Mouse (Mus musculus) hindbrain, embryonic 13.5 days (tissue): ENCODE results near the gene Abcg8. TPM values are rescaled to one million over a fixed set of nuclear protein-coding genes. Genes with fewer than 3 reads are reported as not detected.

Source experiments
- ATAC-seq: fragments of 200-750 bp; cut with Nextera tagmentation; 2 replicates; pipeline ENCODE4 v1.8.0; 2017; ENCODE audit warnings: moderate TSS enrichment; ENCODE audit not compliant: low FRiP score
- H3K27ac ChIP-seq: fragments of 300-500 bp; sonication (generic); 2 replicates; pipeline ENCODE4 v1.5.1; 2015; ENCODE audit warnings: inconsistent platforms, mild to moderate bottlenecking, moderate library complexity
- H3K27me3 ChIP-seq: fragments of 300-500 bp; sonication (generic); 2 replicates; pipeline ENCODE4 v1.6.1; 2015; ENCODE audit warnings: mild to moderate bottlenecking, inconsistent platforms
- H3K36me3 ChIP-seq: fragments of 300-500 bp; sonication (generic); 2 replicates; pipeline ENCODE4 v1.6.1; 2015; ENCODE audit warnings: mild to moderate bottlenecking, inconsistent platforms
- H3K4me1 ChIP-seq: fragments of 300-500 bp; sonication (generic); replicated peaks from 2 replicates; pipeline ENCODE4 v1.6.1; 2015; ENCODE audit warnings: inconsistent platforms
- H3K4me2 ChIP-seq: fragments of 300-500 bp; sonication (generic); 2 replicates; pipeline ENCODE4 v1.6.1; 2015; ENCODE audit warnings: inconsistent platforms, mild to moderate bottlenecking, moderate library complexity
- H3K4me3 ChIP-seq: fragments of 300-500 bp; sonication (generic); 2 replicates; pipeline ENCODE4 v1.5.1; 2015; ENCODE audit warnings: mild to moderate bottlenecking, inconsistent platforms
- H3K9ac ChIP-seq: fragments of 300-500 bp; sonication (generic); 2 replicates; pipeline ENCODE4 v1.6.1; 2015; ENCODE audit warnings: mild to moderate bottlenecking, inconsistent platforms
- H3K9me3 ChIP-seq: fragments of 300-500 bp; sonication (generic); 2 replicates; pipeline ENCODE4 v1.6.1; 2016; ENCODE audit warnings: inconsistent platforms
- WGBS: fragments of 180-500 bp; shearing (Covaris S2); methylation state at CpG from one replicate; pipeline ENCODE4 v1.1.7; 2015; 5-methylcytosine and 5-hydroxymethylcytosine counted together
- polyA plus RNA-seq: library from polyadenylated mRNA; unstranded; fragments of >200 nt; fragmentation: Nextera tagmentation; extraction: Ambion mirVana; gene quantifications from 2 replicates; pipeline ENCODE4 v1.2.1, GENCODE M21; 2015

Abcg8 gene
- polyA plus RNA-seq, 1 experiment from 2014 or later: 0.19 TPM

- WGBS: 91% methylated on average over 3 of the region's 3 CpGs
- Histone ChIP-seq H3K4me3 (no peak overlapping the region), H3K27ac (no peak overlapping the region), H3K9ac (no peak overlapping the region), H3K36me3 (peaks cover 22% of the 10 kb centered on the region), H3K27me3 (peaks cover 19% of the 10 kb centered on the region), H3K4me1 (peaks cover 16% of the 10 kb centered on the region), H3K9me3 (no peaks in the 10 kb centered on the region), H3K4me2 (no peak overlapping the region)
- no peak for ATAC-seq
Observed at GRCm38 (mm10) chr17:84719105-84719504, 43.0 kb downstream of the Abcg8 start.

GRCm38 (mm10) chr17:84724028-84724427 is 47.9 kb downstream of the Abcg8 start:
- no peak for ATAC-seq
- H3K36me3 ChIP-seq: peaks cover 38% of the 10 kb centered on the region
- no peaks in the 10 kb centered on the region for H3K9me3 ChIP-seq
- no peak overlapping the region for H3K27ac ChIP-seq
- no peak overlapping the region for H3K4me3 ChIP-seq
- H3K9ac ChIP-seq: no peak overlapping the region
- no peaks in the 10 kb centered on the region for H3K4me1 ChIP-seq
- H3K4me2 ChIP-seq: no peak overlapping the region
- 54% methylated on average over 9 of the region's 9 CpGs for WGBS
- H3K27me3 ChIP-seq: 0 out of 2 replicates have a peak, but pooled peaks cover 2% of the 10 kb centered on the region

- H3K27ac ChIP-seq: no peak overlapping the region
- no peak for ATAC-seq
- no peak overlapping the region for H3K9ac ChIP-seq
- H3K4me2 ChIP-seq: no peak overlapping the region
- WGBS: 98% methylated on average over 3 of the region's 3 CpGs
- no peak overlapping the region for H3K4me3 ChIP-seq
- H3K4me1 ChIP-seq: no peaks in the 10 kb centered on the region
- 0 out of 2 replicates have a peak, but pooled peaks cover 2% of the 10 kb centered on the region for H3K27me3 ChIP-seq
- H3K9me3 ChIP-seq: no peaks in the 10 kb centered on the region
- H3K36me3 ChIP-seq: peaks cover 47% of the 10 kb centered on the region
Observed at GRCm38 (mm10) chr17:84725163-84725562, 49.1 kb downstream of the Abcg8 start.

GRCm38 (mm10) chr17:84728201-84728911 is 52.3 kb downstream of the Abcg8 start:
- no peak overlapping the region for H3K4me2 ChIP-seq
- H3K4me3 ChIP-seq: no peak overlapping the region
- ATAC-seq: no peak
- peaks cover 44% of the 10 kb centered on the region for H3K36me3 ChIP-seq
- H3K9me3 ChIP-seq: no peaks in the 10 kb centered on the region
- H3K27me3 ChIP-seq: no peaks in the 10 kb centered on the region
- 76% methylated on average over 1 of the region's 1 CpGs for WGBS
- no peaks in the 10 kb centered on the region for H3K4me1 ChIP-seq
- H3K9ac ChIP-seq: no peak overlapping the region
- no peak overlapping the region for H3K27ac ChIP-seq

- Histone ChIP-seq H3K27me3 (no peaks in the 10 kb centered on the region), H3K36me3 (peaks cover 39% of the 10 kb centered on the region), H3K4me2 (no peak overlapping the region), H3K9ac (no peak overlapping the region), H3K27ac (no peak overlapping the region), H3K9me3 (no peaks in the 10 kb centered on the region), H3K4me1 (no peaks in the 10 kb centered on the region), H3K4me3 (no peak overlapping the region)
- 96% methylated on average over 5 of the region's 5 CpGs for WGBS
- no peak for ATAC-seq
Observed at GRCm38 (mm10) chr17:84729140-84729539, 53.0 kb downstream of the Abcg8 start.

GRCm38 (mm10) chr17:84731361-84731760 is 55.3 kb downstream of the Abcg8 start:
- 92% methylated on average over 12 of the region's 12 CpGs for WGBS
- ATAC-seq: no peak

GRCm38 (mm10) chr17:84732612-84733011 is 56.5 kb downstream of the Abcg8 start:
- Histone ChIP-seq H3K9ac (no peak overlapping the region), H3K4me3 (no peak overlapping the region), H3K27me3 (no peaks in the 10 kb centered on the region), H3K4me2 (no peak overlapping the region), H3K27ac (no peak overlapping the region), H3K9me3 (no peaks in the 10 kb centered on the region), H3K36me3 (peaks cover 24% of the 10 kb centered on the region), H3K4me1 (no peaks in the 10 kb centered on the region)
- WGBS: 92% methylated on average over 8 of the region's 8 CpGs
- no peak for ATAC-seq

More at GRCm38 (mm10) chr17:84731361-84731760, 55.3 kb downstream of the Abcg8 start:
- Histone ChIP-seq H3K9me3 (no peaks in the 10 kb centered on the region), H3K27ac (no peak overlapping the region), H3K27me3 (no peaks in the 10 kb centered on the region), H3K4me2 (no peak overlapping the region), H3K4me3 (no peak overlapping the region), H3K4me1 (no peaks in the 10 kb centered on the region), H3K36me3 (peaks cover 24% of the 10 kb centered on the region), H3K9ac (no peak overlapping the region)

GRCm38 (mm10) chr17:84736719-84737118 is 60.6 kb downstream of the Abcg8 start:
- no peaks in the 10 kb centered on the region; the same call in 1 of the 2 replicates for H3K4me1 ChIP-seq
- no peak overlapping the region for H3K4me3 ChIP-seq
- no peak for ATAC-seq
- no peaks in the 10 kb centered on the region for H3K27me3 ChIP-seq
- H3K36me3 ChIP-seq: peaks cover 12% of the 10 kb centered on the region; the same call in 1 of the 2 replicates
- H3K27ac ChIP-seq: no peak overlapping the region
- WGBS: 71% methylated on average over 9 of the region's 9 CpGs
- H3K9me3 ChIP-seq: no peaks in the 10 kb centered on the region
- no peak overlapping the region for H3K4me2 ChIP-seq
- no peak overlapping the region for H3K9ac ChIP-seq

- no peak overlapping the region for H3K4me2 ChIP-seq
- no peak overlapping the region for H3K4me3 ChIP-seq
- H3K27me3 ChIP-seq: no peaks in the 10 kb centered on the region
- no peak overlapping the region for H3K27ac ChIP-seq
- no peaks in the 10 kb centered on the region for H3K9me3 ChIP-seq
- peaks cover 3% of the 10 kb centered on the region; the same call in 1 of the 2 replicates for H3K4me1 ChIP-seq
- no peak for ATAC-seq
- peaks cover 12% of the 10 kb centered on the region; the same call in 1 of the 2 replicates for H3K36me3 ChIP-seq
- 85% methylated on average over 9 of the region's 9 CpGs for WGBS
- no peak overlapping the region for H3K9ac ChIP-seq
Observed at GRCm38 (mm10) chr17:84738073-84738797, 62.1 kb downstream of the Abcg8 start.

GRCm38 (mm10) chr17:84744256-84744655 is 68.2 kb downstream of the Abcg8 start:
- 74% methylated on average over 4 of the region's 4 CpGs for WGBS
- no peak for ATAC-seq

GRCm38 (mm10) chr17:84745001-84745400 is 68.9 kb downstream of the Abcg8 start:
- H3K4me3 ChIP-seq: no peak overlapping the region
- no peak overlapping the region for H3K27ac ChIP-seq
- H3K36me3 ChIP-seq: no peaks in the 10 kb centered on the region
- H3K4me2 ChIP-seq: no peak overlapping the region
- ATAC-seq: no peak
- WGBS: 45% methylated on average over 9 of the region's 9 CpGs
- peaks cover 39% of the 10 kb centered on the region for H3K4me1 ChIP-seq
- H3K9ac ChIP-seq: no peak overlapping the region
- H3K9me3 ChIP-seq: no peaks in the 10 kb centered on the region
- no peaks in the 10 kb centered on the region for H3K27me3 ChIP-seq

More at GRCm38 (mm10) chr17:84744256-84744655, 68.2 kb downstream of the Abcg8 start:
- H3K9ac ChIP-seq: no peak overlapping the region
- H3K4me2 ChIP-seq: no peak overlapping the region
- H3K9me3 ChIP-seq: no peaks in the 10 kb centered on the region
- H3K4me3 ChIP-seq: no peak overlapping the region
- peaks cover 33% of the 10 kb centered on the region for H3K4me1 ChIP-seq
- no peak overlapping the region for H3K27ac ChIP-seq
- H3K36me3 ChIP-seq: no peaks in the 10 kb centered on the region
- H3K27me3 ChIP-seq: no peaks in the 10 kb centered on the region

- peaks cover 3% of the 10 kb centered on the region; the same call in 1 of the 2 replicates for H3K36me3 ChIP-seq
- H3K4me1 ChIP-seq: peaks cover 58% of the 10 kb centered on the region
- no peaks in the 10 kb centered on the region for H3K27me3 ChIP-seq
- no peaks in the 10 kb centered on the region for H3K9me3 ChIP-seq
- WGBS: 65% methylated on average over 6 of the region's 6 CpGs
- H3K4me2 ChIP-seq: no peak overlapping the region
- H3K4me3 ChIP-seq: no peak overlapping the region
- no peak overlapping the region for H3K27ac ChIP-seq
- 0 out of 2 replicates have a peak, but pooled peaks have one; percentile 23 for ATAC-seq
- no peak overlapping the region for H3K9ac ChIP-seq
Observed at GRCm38 (mm10) chr17:84747212-84747611, 71.1 kb downstream of the Abcg8 start.
